13 mouse cellular contexts compared by ENCODE assay signal in genomic region chr11:101689701-101690113, GRCm38 (mm10). TPM values are rescaled to one million over a fixed set of nuclear protein-coding genes. Genes with fewer than 3 reads are reported as not detected.
DNase-seq lines count a peak whose midpoint lies in the region; ATAC-seq lines count a peak whose summit lies in the region.
"Had no signal": no experiment of that assay in that cellular context is flagged by ENCODE, and none has a peak within 500 bp of the region (broad histone marks: within the 10 kb centered on the region; RNA-seq: fewer than 3 reads in every experiment).

No protein-coding gene starts in this region.

- peak; percentile 69 to 76 for DNase-seq in left cerebral cortex, adult 18-20 months (ENCODE audit: low spot score in 2 of 2)
- no peak for DNase-seq in left cerebral cortex, adult 11 months (ENCODE audit: low spot score)
- DNase-seq in layer of hippocampus, adult 9-11 months, result peak; percentile 89
- peak; percentile 69 for DNase-seq in right cerebral cortex, postnatal 14 days
- DNase-seq in ovary, postnatal 14 days (ENCODE audit: low spot score), result no peak
- no peak for DNase-seq in T-cell, adult 2 months (ENCODE audit: low spot score)
- DNase-seq: cerebellum, adult 9-10 months; heart, adult 11 months had no signal

- H3K9me3 ChIP-seq in forebrain, embryonic 15.5 days, result no peaks in the 10 kb centered on the region
- H3K9me3 ChIP-seq: embryonic facial prominence, embryonic 15.5 days had no signal

- peaks cover 50% of the 10 kb centered on the region for H3K4me1 ChIP-seq in forebrain, embryonic 15.5 days

- no peak overlapping the region for H3K9ac ChIP-seq in forebrain, embryonic 15.5 days (replicated peaks)
- H3K9ac ChIP-seq: embryonic facial prominence, embryonic 15.5 days had no signal

- H3K4me2 ChIP-seq in forebrain, embryonic 15.5 days (replicated peaks), result no peak overlapping the region; the same call in 1 of the 2 replicates
- H3K4me2 ChIP-seq: embryonic facial prominence, embryonic 15.5 days had no signal

- peak; percentile 91 for ATAC-seq in forebrain, embryonic 15.5 days (replicated peaks)
- ATAC-seq in cerebellum, adult (ENCODE audit: insufficient number of reproducible peaks, low FRiP score, low TSS enrichment), result no peak
- ATAC-seq: activated CD4-positive, CD25-positive, alpha-beta regulatory T cell, adult 4 months had no signal

- 24% methylated on average over 10 of the region's 10 CpGs for WGBS in forebrain, embryonic 15.5 days

- no peaks in the 10 kb centered on the region for H3K27me3 ChIP-seq in forebrain, embryonic 15.5 days
- H3K27me3 ChIP-seq: embryonic facial prominence, embryonic 15.5 days had no signal

- no peak overlapping the region for H3K4me3 ChIP-seq in forebrain, embryonic 15.5 days
- H3K4me3 ChIP-seq: embryonic facial prominence, embryonic 15.5 days had no signal

- H3K36me3 ChIP-seq in forebrain, embryonic 15.5 days, result no peaks in the 10 kb centered on the region
- H3K36me3 ChIP-seq: embryonic facial prominence, embryonic 15.5 days had no signal

- H3K27ac ChIP-seq in forebrain, embryonic 15.5 days (replicated peaks), result peak overlapping the region; percentile 91
- H3K27ac ChIP-seq: macrophage had no signal

RNA-seq across cellular contexts. Expression of gene Arl4d, which starts 24.4 kb away (rescaled TPM):
- 10 to 100 TPM; 34.7 to 37.2 TPM for total RNA-seq in left cerebral cortex, adult 18-20 months (2021)
- 45.8 TPM in 2 replicates for polyA plus RNA-seq in forebrain, embryonic 15.5 days (2015; fragmentation: Nextera tagmentation; extraction: Ambion mirVana)

RNA-seq across cellular contexts. Expression of gene Dhx8, which starts 43.0 kb away (rescaled TPM):
- total RNA-seq in left cerebral cortex, adult 18-20 months (2021), result 10 to 100 TPM; 35.5 to 37.2 TPM
- 39.3 and 40.0 TPM in 2 replicates for polyA plus RNA-seq in forebrain, embryonic 15.5 days (2015; fragmentation: Nextera tagmentation; extraction: Ambion mirVana)

Comparison
In these comparisons a context has a peak if more than half of its experiments do, and no peak if none do; other contexts are left out.
1. DNase-seq: peak in left cerebral cortex, adult 18-20 months (2 of 2), layer of hippocampus, adult 9-11 months (single experiment) and right cerebral cortex, postnatal 14 days (single experiment); none in left cerebral cortex, adult 11 months (single experiment), ovary, postnatal 14 days (single experiment) and T-cell, adult 2 months (single experiment).